ENCODE assay signal across 10 mouse cellular contexts in genomic region chr4:93352930-93353329, GRCm38 (mm10). TPM values are rescaled to one million over a fixed set of nuclear protein-coding genes. Genes with fewer than 3 reads are reported as not detected.
A peak's percentile ranks its signal among the peaks of the same experiment; 100 is the strongest.
DNase-seq lines count a peak whose midpoint lies in the region; ATAC-seq and TF ChIP-seq lines count a peak whose summit lies in the region.
"Had no signal": no experiment of that assay in that cellular context is flagged by ENCODE, and none has a peak within 500 bp of the region (broad histone marks: within the 10 kb centered on the region; RNA-seq: fewer than 3 reads in every experiment).

No protein-coding gene starts in this region.

- H3K4me3 ChIP-seq in liver, postnatal 0 days (ENCODE audit: low read depth, low read length) = no peak overlapping the region
- no peak overlapping the region for H3K4me3 ChIP-seq in hindbrain, embryonic 16.5 days (ENCODE audit: low read length)

- WGBS in liver, postnatal 0 days (ENCODE audit: insufficient replicate concordance) = 61% methylated on average over 2 of the region's 2 CpGs
- 77% methylated on average over 2 of the region's 2 CpGs for WGBS in hindbrain, embryonic 16.5 days

- TF ChIP-seq CTCF in liver, postnatal 0 days (IDR thresholded peaks at IDR 0.05; ENCODE audit: low read depth) = peak; percentile 55

- TF ChIP-seq EP300 in liver, postnatal 0 days (IDR thresholded peaks at IDR 0.05; ENCODE audit: low read depth) = no peak

- no peaks in the 10 kb centered on the region for H3K4me1 ChIP-seq in liver, postnatal 0 days (ENCODE audit: insufficient read depth)
- H3K4me1 ChIP-seq in hindbrain, embryonic 16.5 days (ENCODE audit: control insufficient read depth, insufficient read depth, low read depth, low read length) = no peaks in the 10 kb centered on the region

- no peak for DNase-seq in frontal cortex, postnatal 14 days (ENCODE audit: low spot score in 2 of 2)
- no peak for DNase-seq in liver, postnatal 0 days
- DNase-seq in liver = no peak
- DNase-seq in brain, adult 2 months (ENCODE audit: low read depth, low spot score) = peak; percentile 56
- peak; percentile 4 for DNase-seq in retina, postnatal 1 day
- DNase-seq: cerebellum, adult 11-12 months; kidney, postnatal 4 days; thymus, postnatal 14 days had no signal

- no peaks in the 10 kb centered on the region for H3K9me3 ChIP-seq in liver, postnatal 0 days (ENCODE audit: low read length)
- H3K9me3 ChIP-seq in hindbrain, embryonic 16.5 days (ENCODE audit: control insufficient read depth, low read length) = no peaks in the 10 kb centered on the region

- H3K4me2 ChIP-seq in liver, postnatal 0 days (ENCODE audit: low read depth, low read length) = no peak overlapping the region
- no peak overlapping the region for H3K4me2 ChIP-seq in hindbrain, embryonic 16.5 days (ENCODE audit: low read length)

- no peaks in the 10 kb centered on the region for H3K36me3 ChIP-seq in liver, postnatal 0 days (replicated peaks; ENCODE audit: insufficient read depth, low read length)
- H3K36me3 ChIP-seq in hindbrain, embryonic 16.5 days (ENCODE audit: control insufficient read depth, insufficient read depth, low read length) = no peaks in the 10 kb centered on the region

- H3K9ac ChIP-seq in liver, postnatal 0 days (replicated peaks) = no peak overlapping the region
- no peak overlapping the region for H3K9ac ChIP-seq in hindbrain, embryonic 16.5 days (ENCODE audit: low read depth, low read length)

- H3K27me3 ChIP-seq in liver, postnatal 0 days (ENCODE audit: insufficient read depth, low read length) = no peaks in the 10 kb centered on the region
- H3K27me3 ChIP-seq in hindbrain, embryonic 16.5 days (replicated peaks; ENCODE audit: control insufficient read depth, insufficient read depth, low read length) = no peaks in the 10 kb centered on the region

- ATAC-seq in frontal cortex, adult (ENCODE audit: low TSS enrichment) = 0 out of 2 replicates have a peak, but pooled peaks have one; percentile 57
- no peak for ATAC-seq in liver, postnatal 0 days
- no peak for ATAC-seq in hindbrain, embryonic 16.5 days

- no peak overlapping the region for H3K27ac ChIP-seq in liver, postnatal 0 days (ENCODE audit: low read depth)
- H3K27ac ChIP-seq in hindbrain, embryonic 16.5 days (ENCODE audit: low read depth, low read length) = no peak overlapping the region

RNA-seq across cellular contexts. Expression of gene Tusc1, which starts 17.6 kb away (rescaled TPM):
- polyA plus RNA-seq in liver, postnatal 0 days (2015; fragmentation: Nextera tagmentation; extraction: Ambion mirVana) = 5.1 and 6.6 TPM in 2 replicates
- 4.7 and 8.2 TPM in 2 replicates for polyA plus RNA-seq in hindbrain, embryonic 16.5 days (2015; fragmentation: Nextera tagmentation; extraction: Ambion mirVana)

Comparison
In these comparisons a context has a peak if more than half of its experiments do, and no peak if none do; other contexts are left out.
1. DNase-seq: peak in brain, adult 2 months (single experiment) and retina, postnatal 1 day (single experiment); none in frontal cortex, postnatal 14 days (0 of 2), liver, postnatal 0 days (single experiment) and liver (single experiment).